Mouse (Mus musculus): Measurements from ENCODE around the gene Lhx5.

DNA sequence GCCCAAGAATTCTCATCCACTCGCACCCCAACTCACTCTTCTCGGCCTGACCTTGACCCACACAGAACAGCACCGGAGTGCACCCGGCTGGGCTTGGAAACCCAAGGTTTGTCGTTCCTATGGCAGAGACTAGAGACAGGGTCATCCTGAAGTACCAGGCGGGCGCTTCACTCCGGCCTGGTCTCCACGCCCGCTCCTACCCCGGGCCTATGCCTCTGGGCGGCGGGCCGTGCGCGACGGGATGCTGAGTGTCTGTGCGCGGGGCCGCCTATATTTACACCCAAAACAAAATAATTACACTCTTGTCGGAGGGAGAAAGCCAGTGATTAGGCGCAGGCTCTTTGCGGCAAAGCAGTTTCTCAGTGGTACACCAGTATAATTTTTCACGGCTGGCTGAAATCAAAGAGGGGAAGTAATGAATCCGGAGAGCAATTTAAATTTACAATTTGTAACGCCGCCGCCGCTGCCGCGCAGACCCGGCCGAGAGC, 4.0 kb upstream of the Lhx5 start:
- TF ChIP-seq CTCF (IDR thresholded peaks at IDR 0.05; ENCODE audit: extremely low read depth, insufficient read depth, insufficient read length, insufficient replicate concordance) (no peak), POLR2A (IDR thresholded peaks at IDR 0.05; ENCODE audit: low read depth, low read length) (no peak)

Data from spleen, adult 2 months (tissue).